Mouse (Mus musculus) cerebellum, adult 8-10 months (tissue): ENCODE results near the gene Rhox3a2.
"Not testable (repeated sequence)": the region's sequence is repeated elsewhere in the genome, so short reads cannot be mapped to it uniquely, and the experiment has no call there.

Source experiments
- DNase-seq: peaks from one replicate; pipeline ENCODE4 v3.0.0; 2022

Gene Rhox3a2

DNA sequence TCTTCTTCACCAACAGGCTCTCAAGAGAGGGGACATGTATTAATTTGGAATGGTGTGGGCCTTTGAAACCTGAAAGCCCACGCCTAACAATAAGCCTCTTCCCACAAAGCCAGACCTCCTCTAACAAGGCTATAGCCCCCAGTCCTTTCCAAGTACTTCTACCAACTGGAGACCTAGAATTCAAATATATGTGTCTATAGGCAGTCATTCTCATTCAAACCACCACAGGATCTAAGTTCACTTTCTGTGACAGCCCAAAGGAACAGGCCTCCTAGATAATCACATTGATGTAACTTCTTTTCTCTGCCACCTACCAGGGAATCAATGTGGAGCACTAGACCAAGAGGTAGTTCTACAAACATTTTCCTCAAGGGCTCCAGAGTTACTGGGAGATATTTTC is at the start of gene Rhox3a2:
Gene Rhox3a2, plus strand, starts transcription at position 301 of the 400 bp plus-strand sequence.
- DNase-seq, result not testable (repeated sequence)

DNA sequence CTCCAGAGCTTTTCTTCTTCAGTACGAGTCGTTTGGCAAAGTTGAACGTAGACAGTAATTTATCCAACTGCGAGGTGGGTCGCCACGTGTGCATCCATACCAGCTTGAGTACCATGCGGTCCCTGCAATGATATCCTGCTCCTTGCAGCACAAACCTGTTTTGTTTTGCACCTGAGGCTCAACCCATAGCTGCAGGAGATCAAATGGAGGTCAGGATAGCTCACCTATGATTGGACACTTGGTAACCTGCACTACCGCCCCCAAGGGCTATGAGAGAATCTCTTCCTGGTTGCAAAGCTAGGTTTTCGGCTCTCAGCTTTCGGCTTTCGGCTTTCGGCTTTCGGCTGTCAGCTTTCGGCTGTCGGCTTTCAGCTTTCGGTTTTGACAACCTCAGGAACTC is 10.7 kb downstream of the Rhox3a2 start, which contains the start of gene Rhox4a2:
Gene Rhox4a2, plus strand, starts transcription at position 301 of the 400 bp plus-strand sequence.
- not testable (repeated sequence) for DNase-seq

GRCm38 (mm10) chrX:37411767-37412166 is 31.9 kb downstream of the Rhox3a2 start, which contains the start of gene Rhox2b:
Gene Rhox2b (plus strand): TSS chrX:37412067.
- not testable (repeated sequence) for DNase-seq

DNA sequence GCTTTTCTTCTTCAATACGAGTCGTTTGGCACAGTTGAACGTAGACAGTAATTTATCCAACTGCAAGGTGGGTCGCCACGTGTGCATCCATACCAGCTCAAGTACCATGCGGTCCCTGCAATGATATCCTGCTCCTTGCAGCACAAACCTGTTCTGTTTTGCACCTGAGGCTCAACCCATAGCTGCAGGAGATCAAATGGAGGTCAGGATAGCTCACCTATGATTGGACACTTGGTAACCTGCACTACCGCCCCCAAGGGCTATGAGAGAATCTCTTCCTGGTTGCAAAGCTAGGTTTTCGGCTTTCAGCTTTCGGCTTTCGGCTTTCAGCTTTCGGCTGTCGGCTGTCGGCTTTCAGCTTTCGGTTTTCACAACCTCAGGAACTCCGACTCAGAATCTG is 52.4 kb downstream of the Rhox3a2 start, which contains the start of gene Rhox4b:
Gene Rhox4b, plus strand, starts transcription at position 301 of the 400 bp plus-strand sequence.
- DNase-seq, result not testable (repeated sequence)
